Mouse (Mus musculus): Measurements from ENCODE around the gene Psma6.

DNA sequence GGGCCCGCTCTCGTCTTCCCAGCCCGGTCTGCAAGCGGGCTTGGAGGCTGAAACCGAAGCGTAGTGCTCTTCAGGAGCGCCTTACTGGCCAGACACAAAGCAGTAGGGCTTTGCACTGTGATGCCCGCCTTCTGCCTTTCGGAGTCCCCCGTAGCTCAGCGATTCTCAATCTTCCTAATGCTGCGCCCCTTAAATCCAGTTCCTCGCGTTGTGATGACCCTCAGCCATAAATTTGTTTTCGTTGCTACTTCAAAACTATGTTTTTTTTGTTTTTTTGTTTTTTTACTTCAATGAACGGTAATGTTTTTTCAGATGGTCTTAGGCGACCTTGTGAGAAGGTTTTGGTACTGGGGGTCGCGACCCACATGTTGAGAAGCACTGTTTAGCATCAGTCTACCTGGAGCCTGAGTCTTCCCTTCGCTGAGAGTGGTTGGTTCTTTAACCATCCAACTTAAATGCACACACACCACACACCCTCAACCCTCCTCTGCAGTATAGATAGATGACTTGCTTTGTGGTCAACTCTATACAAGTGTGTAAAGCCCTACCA is 15.2 kb downstream of the Psma6 start:
- no peak; the same call in 1 of the 2 replicates for TF ChIP-seq CTCF (IDR thresholded peaks at IDR 0.05; ENCODE audit: extremely low read depth, insufficient read length, insufficient replicate concordance, low read depth, low read length)
- no peak for TF ChIP-seq POLR2A (IDR thresholded peaks at IDR 0.05; ENCODE audit: low read depth, low read length)

Measured in small intestine, adult 2 months (tissue).